Mouse (Mus musculus) T-helper 1 cell (primary cell): ENCODE measurements around the gene Nr1d2.
"Not testable (repeated sequence)": the region's sequence is repeated elsewhere in the genome, so short reads cannot be mapped to it uniquely, and the experiment has no call there.

Experiments used
- in situ Hi-C: fragments of 300-600 bp; cut with MboI, MseI; formaldehyde crosslinking; loops from one replicate; pipeline ENCODE4 v1.15.1; 2025; ENCODE audit warnings: high pct_unique_total_duplicates

The Nr1d2 gene

GRCm38 (mm10) chr14:18233076-18233475 lies 5.9 kb downstream of the Nr1d2 start:
- in situ Hi-C loops, result no loop called here

GRCm38 (mm10) chr14:18231866-18232265 lies 7.1 kb downstream of the Nr1d2 start:
- in situ Hi-C loops, result not testable (repeated sequence)

GRCm38 (mm10) chr14:18229751-18230150 lies 9.2 kb downstream of the Nr1d2 start:
- in situ Hi-C loops, result not testable (repeated sequence)

- in situ Hi-C loops, result not testable (repeated sequence)
These were observed 12.7 kb downstream of the Nr1d2 start for GRCm38 (mm10) chr14:18226181-18226580.

- in situ Hi-C loops, result not testable (repeated sequence)
These were observed 13.5 kb downstream of the Nr1d2 start for GRCm38 (mm10) chr14:18225431-18225830.

- in situ Hi-C loops, result no loop called here
These were observed 16.9 kb downstream of the Nr1d2 start for GRCm38 (mm10) chr14:18221977-18222376.

- in situ Hi-C loops, result no loop called here
These were observed 21.8 kb downstream of the Nr1d2 start for GRCm38 (mm10) chr14:18217158-18217557.

- in situ Hi-C loops, result no loop called here
These were observed 22.5 kb downstream of the Nr1d2 start for GRCm38 (mm10) chr14:18216428-18216827.

- in situ Hi-C loops, result no loop called here
These were observed 28.1 kb downstream of the Nr1d2 start for GRCm38 (mm10) chr14:18210795-18211194.

- in situ Hi-C loops, result not testable (repeated sequence)
These were observed 34.6 kb downstream of the Nr1d2 start for GRCm38 (mm10) chr14:18204315-18204714.

- in situ Hi-C loops, result no loop called here
These were observed 37.5 kb downstream of the Nr1d2 start for GRCm38 (mm10) chr14:18201413-18201812.

GRCm38 (mm10) chr14:18186883-18187417 lies 52.0 kb downstream of the Nr1d2 start:
- in situ Hi-C loops, result no loop called here

GRCm38 (mm10) chr14:18177531-18177930 lies 61.4 kb downstream of the Nr1d2 start:
- in situ Hi-C loops, result not testable (repeated sequence)

GRCm38 (mm10) chr14:18167597-18167996 lies 71.3 kb downstream of the Nr1d2 start:
- in situ Hi-C loops, result loop anchor here (10.0 to 25.0 kb wide), 2 partner anchors 505 to 763 kb away; partner anchors contain the start of gene Thrb

- in situ Hi-C loops, result loop anchor here (10.0 to 25.0 kb wide), 2 partner anchors 505 to 762 kb away; partner anchors contain the start of gene Thrb
These were observed 71.9 kb downstream of the Nr1d2 start for GRCm38 (mm10) chr14:18167041-18167440.
